In the genomic region with DNA sequence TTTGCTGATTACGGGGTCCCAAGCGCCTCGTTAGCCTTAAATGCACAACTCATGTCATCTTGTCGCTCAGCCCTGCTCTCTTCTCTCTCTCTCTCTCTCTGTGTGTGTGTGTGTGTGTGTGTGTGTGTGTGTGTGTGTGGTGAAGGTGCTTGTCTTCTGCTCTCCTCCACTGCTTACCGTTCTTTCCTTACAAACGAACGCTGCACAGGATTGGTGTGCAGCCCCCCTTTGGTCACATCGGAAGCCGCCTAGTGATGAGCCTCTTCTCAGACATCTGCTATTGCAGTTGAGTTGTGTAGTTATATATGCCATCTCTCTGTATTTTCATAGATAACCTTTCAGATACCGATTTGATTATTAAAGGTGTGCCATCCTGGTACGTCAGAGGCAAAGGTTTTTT, we compare ENCODE assay signal across 8 mouse cellular contexts. TPM values are rescaled to one million over a fixed set of nuclear protein-coding genes. Genes with fewer than 3 reads are reported as not detected.
DNase-seq lines count a peak whose midpoint lies in the region; ATAC-seq and TF ChIP-seq lines count a peak whose summit lies in the region.

No protein-coding gene starts in this region.

- peak overlapping the region; percentile 99 for H3K4me2 ChIP-seq in limb, embryonic 13.5 days (replicated peaks)
- H3K4me2 ChIP-seq in stomach, embryonic 16.5 days (ENCODE audit: low read depth, low read length), result peak overlapping the region; percentile 98

- 1% methylated on average over 11 of the region's 11 CpGs for WGBS in spleen, adult 2 months
- 5% methylated on average over 11 of the region's 11 CpGs for WGBS in limb, embryonic 13.5 days
- WGBS in stomach, embryonic 16.5 days, result 4% methylated on average over 11 of the region's 11 CpGs

- no peak for TF ChIP-seq CTCF in spleen, adult 2 months (IDR thresholded peaks at IDR 0.05; ENCODE audit: extremely low read depth, insufficient read depth, insufficient read length, insufficient replicate concordance)

- TF ChIP-seq POLR2A in spleen, adult 2 months (IDR thresholded peaks at IDR 0.05; ENCODE audit: low read depth, low read length), result no peak

- H3K36me3 ChIP-seq in erythroblast, embryonic 14.5 days (ENCODE audit: control insufficient read depth), result no peaks in the 10 kb centered on the region
- no peaks in the 10 kb centered on the region for H3K36me3 ChIP-seq in spleen, adult 2 months (ENCODE audit: control insufficient read depth, insufficient read depth, low read length)
- H3K36me3 ChIP-seq in limb, embryonic 13.5 days, result no peaks in the 10 kb centered on the region
- H3K36me3 ChIP-seq in stomach, embryonic 16.5 days (ENCODE audit: control insufficient read depth, insufficient read depth, low read length), result no peaks in the 10 kb centered on the region

- no peak for ATAC-seq in erythroblast, adult 5-6 weeks (replicated peaks; ENCODE audit: low FRiP score, poor library complexity, severe bottlenecking)
- no peak for ATAC-seq in limb, embryonic 13.5 days (ENCODE audit: low FRiP score, low read depth)
- ATAC-seq in stomach, embryonic 16.5 days (ENCODE audit: insufficient read depth, low FRiP score), result no peak

- no peaks in the 10 kb centered on the region for H3K9me3 ChIP-seq in erythroblast, embryonic 14.5 days (ENCODE audit: control insufficient read depth, low read length)
- no peaks in the 10 kb centered on the region for H3K9me3 ChIP-seq in limb, embryonic 13.5 days
- H3K9me3 ChIP-seq in stomach, embryonic 16.5 days (replicated peaks; ENCODE audit: control insufficient read depth, low read length), result no peaks in the 10 kb centered on the region

- peaks cover 10% of the 10 kb centered on the region for H3K4me1 ChIP-seq in erythroblast, embryonic 14.5 days (ENCODE audit: control insufficient read depth)
- H3K4me1 ChIP-seq in spleen, adult 2 months (ENCODE audit: control insufficient read depth, insufficient read depth, insufficient read length), result peaks cover 9% of the 10 kb centered on the region
- peaks cover 9% of the 10 kb centered on the region for H3K4me1 ChIP-seq in limb, embryonic 13.5 days
- peaks cover 3% of the 10 kb centered on the region for H3K4me1 ChIP-seq in stomach, embryonic 16.5 days (ENCODE audit: control insufficient read depth, insufficient read depth, low read length)

- peak overlapping the region; percentile 70 for H3K9ac ChIP-seq in limb, embryonic 13.5 days
- H3K9ac ChIP-seq in stomach, embryonic 16.5 days (ENCODE audit: low read length), result peak overlapping the region; percentile 79

- peak overlapping the region; percentile 88 for H3K27ac ChIP-seq in spleen, adult 2 months (ENCODE audit: insufficient read depth, low read length)
- no peak overlapping the region for H3K27ac ChIP-seq in limb, embryonic 13.5 days
- no peak overlapping the region for H3K27ac ChIP-seq in stomach, embryonic 16.5 days (ENCODE audit: low read length)

- H3K4me3 ChIP-seq in erythroblast, embryonic 14.5 days (replicated peaks), result peak overlapping the region; percentile 55
- peak overlapping the region; percentile 82 for H3K4me3 ChIP-seq in spleen, adult 2 months (ENCODE audit: extremely low read depth, insufficient read depth, insufficient read length)
- H3K4me3 ChIP-seq in limb, embryonic 13.5 days, result peak overlapping the region; percentile 72
- peak overlapping the region; percentile 75 for H3K4me3 ChIP-seq in stomach, embryonic 16.5 days (replicated peaks; ENCODE audit: low read length)

- no peak for DNase-seq in spleen, adult 2 months (ENCODE audit: low read depth in 1 of 2, low spot score in 2 of 2)
- no peak for DNase-seq in spleen, postnatal 36 days (ENCODE audit: low spot score in 2 of 2)
- no peak for DNase-seq in embryo, embryonic 9.5 days (ENCODE audit: extremely low spot score)
- no peak for DNase-seq in lung, postnatal 4 days

- H3K27me3 ChIP-seq in erythroblast, embryonic 14.5 days (ENCODE audit: control insufficient read depth), result peaks cover 35% of the 10 kb centered on the region
- no peaks in the 10 kb centered on the region for H3K27me3 ChIP-seq in spleen, adult 2 months (ENCODE audit: control insufficient read depth, insufficient read depth, low read length)
- H3K27me3 ChIP-seq in limb, embryonic 13.5 days, result peaks cover 21% of the 10 kb centered on the region
- peaks cover 8% of the 10 kb centered on the region; the same call in 1 of the 2 replicates for H3K27me3 ChIP-seq in stomach, embryonic 16.5 days (ENCODE audit: control insufficient read depth, insufficient read depth, low read length)

RNA-seq across cellular contexts. Expression of gene Slain1, which starts 1.1 kb away (rescaled TPM):
- polyA plus RNA-seq in erythroblast, embryonic 14.5 days (2012), result 0.02 TPM in 1 of 2 replicates, not detected in the other
- total RNA-seq in erythroblast, adult 5-6 weeks (2015; ENCODE audit: low replicate concordance), result 0.42 and 2.5 TPM in 2 replicates
- total RNA-seq in erythroblast, adult 5-6 weeks (2017; ENCODE audit: low replicate concordance), result 1.4 and 7.5 TPM in 2 replicates
- 15.0 and 23.2 TPM in 2 replicates for polyA plus RNA-seq in spleen, adult 2 months (2012; rRNA removed)
- 1.5 and 1.6 TPM in 2 replicates for polyA plus RNA-seq in limb, embryonic 13.5 days (2015; fragmentation: Nextera tagmentation; extraction: Ambion mirVana)
- 0.57 and 0.85 TPM in 2 replicates for polyA plus RNA-seq in stomach, embryonic 16.5 days (2015; fragmentation: Nextera tagmentation; extraction: Ambion mirVana)
